Mouse (Mus musculus) kidney, adult 2 months (tissue): ENCODE measurements around the gene Ffar1.
"Not testable (repeated sequence)": the region's sequence is repeated elsewhere in the genome, so short reads cannot be mapped to it uniquely, and the experiment has no call there.

Experiments used
- CTCF ChIP-seq: fragments of 200-500 bp; conservative IDR thresholded peaks from 2 replicates; pipeline ENCODE4 v1.5.1; 2011; ENCODE audit warnings: low read depth, mild to moderate bottlenecking, control low read depth, low read length, moderate library complexity, mixed read lengths; ENCODE audit not compliant: insufficient read depth, insufficient read length
- POLR2A ChIP-seq: fragments of 200-500 bp; IDR thresholded peaks from one replicate; pipeline ENCODE4 v1.6.1; 2011; ENCODE audit warnings: low read depth, low read length, control low read depth

GRCm38 (mm10) chr7:30828871-30829270 lies 32.5 kb downstream of the Ffar1 start:
- TF ChIP-seq CTCF, POLR2A: not testable (repeated sequence)
